Mouse (Mus musculus): ENCODE results near the gene Uqcr11. TPM values are rescaled to one million over a fixed set of nuclear protein-coding genes. Genes with fewer than 3 reads are reported as not detected.

Gene Uqcr11
- polyA plus RNA-seq, 2 experiments: 707 to 718 TPM

GRCm38 (mm10) chr10:80430375-80430980 lies 23.8 kb upstream of the Uqcr11 start:
- ATAC-seq (ENCODE audit: low FRiP score, low read depth): no peak
- no peak for TF ChIP-seq POLR2A (IDR thresholded peaks at IDR 0.05; ENCODE audit: borderline replicate concordance, extremely low read depth, insufficient read depth, insufficient read length)
- no peak overlapping the region for H3K4me3 ChIP-seq (replicated peaks; ENCODE audit: low read length)
- H3K27ac ChIP-seq (replicated peaks; ENCODE audit: low read depth, low read length): no peak overlapping the region
- no peak overlapping the region for H3K9ac ChIP-seq (ENCODE audit: low read depth, low read length, severe bottlenecking)
- peaks cover 8% of the 10 kb centered on the region for H3K4me1 ChIP-seq (ENCODE audit: control insufficient read depth, insufficient read depth, low read length)
- H3K4me2 ChIP-seq (replicated peaks; ENCODE audit: low read depth, low read length, severe bottlenecking): peak overlapping the region; percentile 88; the same call in 1 of the 2 replicates
- no peaks in the 10 kb centered on the region for H3K9me3 ChIP-seq (ENCODE audit: control insufficient read depth, low read length)
- 74% methylated on average over 7 of the region's 8 CpGs for WGBS
- H3K36me3 ChIP-seq (ENCODE audit: control insufficient read depth, insufficient read depth, low read length): peaks cover 59% of the 10 kb centered on the region
- no peak for DNase-seq (ENCODE audit: low spot score)
- no peaks in the 10 kb centered on the region for H3K27me3 ChIP-seq (ENCODE audit: control insufficient read depth, insufficient read depth, low read length)

- Histone ChIP-seq H3K9ac (ENCODE audit: low read depth, low read length, severe bottlenecking) (no peak overlapping the region), H3K4me3 (replicated peaks; ENCODE audit: low read length) (no peak overlapping the region), H3K27me3 (ENCODE audit: control insufficient read depth, insufficient read depth, low read length) (no peaks in the 10 kb centered on the region), H3K9me3 (ENCODE audit: control insufficient read depth, low read length) (no peaks in the 10 kb centered on the region), H3K27ac (replicated peaks; ENCODE audit: low read depth, low read length) (no peak overlapping the region), H3K4me1 (ENCODE audit: control insufficient read depth, insufficient read depth, low read length) (peaks cover 8% of the 10 kb centered on the region), H3K36me3 (ENCODE audit: control insufficient read depth, insufficient read depth, low read length) (peaks cover 65% of the 10 kb centered on the region), H3K4me2 (replicated peaks; ENCODE audit: low read depth, low read length, severe bottlenecking) (no peak overlapping the region)
- DNase-seq (ENCODE audit: low spot score): no peak
- ATAC-seq (ENCODE audit: low FRiP score, low read depth): no peak
- 84% methylated on average over 8 of the region's 8 CpGs for WGBS
- no peak for TF ChIP-seq POLR2A (IDR thresholded peaks at IDR 0.05; ENCODE audit: borderline replicate concordance, extremely low read depth, insufficient read depth, insufficient read length)
These were observed 23.2 kb upstream of the Uqcr11 start for GRCm38 (mm10) chr10:80429800-80430199.

GRCm38 (mm10) chr10:80425041-80425440 lies 18.4 kb upstream of the Uqcr11 start:
- ATAC-seq (ENCODE audit: low FRiP score, low read depth) (no peak), DNase-seq (ENCODE audit: low spot score) (no peak)
- Histone ChIP-seq H3K4me2 (replicated peaks; ENCODE audit: low read depth, low read length, severe bottlenecking) (no peak overlapping the region), H3K4me3 (replicated peaks; ENCODE audit: low read length) (no peak overlapping the region), H3K9ac (ENCODE audit: low read depth, low read length, severe bottlenecking) (no peak overlapping the region), H3K4me1 (ENCODE audit: control insufficient read depth, insufficient read depth, low read length) (no peaks in the 10 kb centered on the region), H3K9me3 (ENCODE audit: control insufficient read depth, low read length) (no peaks in the 10 kb centered on the region), H3K27me3 (ENCODE audit: control insufficient read depth, insufficient read depth, low read length) (no peaks in the 10 kb centered on the region), H3K27ac (replicated peaks; ENCODE audit: low read depth, low read length) (no peak overlapping the region), H3K36me3 (ENCODE audit: control insufficient read depth, insufficient read depth, low read length) (peaks cover 100% of the 10 kb centered on the region)
- WGBS: 93% methylated on average over 3 of the region's 3 CpGs
- TF ChIP-seq POLR2A (IDR thresholded peaks at IDR 0.05; ENCODE audit: borderline replicate concordance, extremely low read depth, insufficient read depth, insufficient read length): no peak

GRCm38 (mm10) chr10:80423562-80423961 lies 16.9 kb upstream of the Uqcr11 start:
- Histone ChIP-seq H3K9ac (ENCODE audit: low read depth, low read length, severe bottlenecking) (no peak overlapping the region), H3K36me3 (ENCODE audit: control insufficient read depth, insufficient read depth, low read length) (peaks cover 100% of the 10 kb centered on the region), H3K4me3 (replicated peaks; ENCODE audit: low read length) (no peak overlapping the region), H3K27me3 (ENCODE audit: control insufficient read depth, insufficient read depth, low read length) (no peaks in the 10 kb centered on the region), H3K9me3 (ENCODE audit: control insufficient read depth, low read length) (no peaks in the 10 kb centered on the region), H3K27ac (replicated peaks; ENCODE audit: low read depth, low read length) (no peak overlapping the region), H3K4me2 (replicated peaks; ENCODE audit: low read depth, low read length, severe bottlenecking) (no peak overlapping the region), H3K4me1 (ENCODE audit: control insufficient read depth, insufficient read depth, low read length) (no peaks in the 10 kb centered on the region)
- 46% methylated on average over 4 of the region's 4 CpGs for WGBS
- ATAC-seq (ENCODE audit: low FRiP score, low read depth) (no peak), DNase-seq (ENCODE audit: low spot score) (no peak)
- TF ChIP-seq POLR2A (IDR thresholded peaks at IDR 0.05; ENCODE audit: borderline replicate concordance, extremely low read depth, insufficient read depth, insufficient read length): no peak

- Histone ChIP-seq H3K4me2 (replicated peaks; ENCODE audit: low read depth, low read length, severe bottlenecking) (no peak overlapping the region), H3K4me1 (ENCODE audit: control insufficient read depth, insufficient read depth, low read length) (no peaks in the 10 kb centered on the region), H3K36me3 (ENCODE audit: control insufficient read depth, insufficient read depth, low read length) (peaks cover 100% of the 10 kb centered on the region), H3K4me3 (replicated peaks; ENCODE audit: low read length) (no peak overlapping the region), H3K27me3 (ENCODE audit: control insufficient read depth, insufficient read depth, low read length) (no peaks in the 10 kb centered on the region), H3K9me3 (ENCODE audit: control insufficient read depth, low read length) (no peaks in the 10 kb centered on the region), H3K9ac (ENCODE audit: low read depth, low read length, severe bottlenecking) (no peak overlapping the region), H3K27ac (replicated peaks; ENCODE audit: low read depth, low read length) (no peak overlapping the region)
- WGBS: 88% methylated on average over 9 of the region's 9 CpGs
- no peak for DNase-seq (ENCODE audit: low spot score)
- no peak for TF ChIP-seq POLR2A (IDR thresholded peaks at IDR 0.05; ENCODE audit: borderline replicate concordance, extremely low read depth, insufficient read depth, insufficient read length)
- no peak for ATAC-seq (ENCODE audit: low FRiP score, low read depth)
These were observed 15.2 kb upstream of the Uqcr11 start for GRCm38 (mm10) chr10:80421651-80422472.
